Mouse (Mus musculus) limb, embryonic 11.5 days (tissue): ENCODE data around the gene Gm20532. TPM values are rescaled to one million over a fixed set of nuclear protein-coding genes. Genes with fewer than 3 reads are reported as not detected.

Source experiments
- ATAC-seq: fragments of 200-750 bp; cut with Nextera tagmentation; 2 replicates; pipeline ENCODE4 v1.8.0; 2017; ENCODE audit warnings: low read depth; ENCODE audit not compliant: insufficient number of reproducible peaks, low FRiP score, low TSS enrichment
- DNase-seq: peaks from one replicate; pipeline ENCODE4 v3.0.0-alpha.2; 2015; ENCODE audit warnings: low spot score
- H3K27ac ChIP-seq: fragments of 300-500 bp; sonication (generic); replicated peaks from 2 replicates; pipeline ENCODE4 v1.5.1; 2014; ENCODE audit warnings: low read depth, mild to moderate bottlenecking, low read length
- H3K27me3 ChIP-seq: fragments of 300-500 bp; sonication (generic); 2 replicates; pipeline ENCODE4 v1.6.1; 2014; ENCODE audit warnings: mild to moderate bottlenecking, low read length, mixed read lengths; ENCODE audit not compliant: control insufficient read depth, insufficient read depth
- H3K36me3 ChIP-seq: fragments of 300-500 bp; sonication (generic); 2 replicates; pipeline ENCODE4 v1.6.1; 2014; ENCODE audit warnings: mild to moderate bottlenecking, low read length, moderate library complexity, mixed read lengths; ENCODE audit not compliant: control insufficient read depth, insufficient read depth
- H3K4me1 ChIP-seq: fragments of 300-500 bp; sonication (generic); 2 replicates; pipeline ENCODE4 v1.6.1; 2014; ENCODE audit warnings: low read length, mixed read lengths; ENCODE audit not compliant: control insufficient read depth, insufficient read depth
- H3K4me2 ChIP-seq: fragments of 300-500 bp; sonication (generic); 2 replicates; pipeline ENCODE4 v1.6.1; 2014; ENCODE audit warnings: low read depth, mild to moderate bottlenecking, moderate library complexity; ENCODE audit not compliant: severe bottlenecking
- H3K4me3 ChIP-seq: fragments of 300-500 bp; sonication (generic); 2 replicates; pipeline ENCODE4 v1.5.1; 2014; ENCODE audit warnings: low read depth, low read length
- H3K9ac ChIP-seq: fragments of 300-500 bp; sonication (generic); 2 replicates; pipeline ENCODE4 v1.6.1; 2014; ENCODE audit warnings: mild to moderate bottlenecking, low read length
- H3K9me3 ChIP-seq: fragments of 300-500 bp; sonication (generic); 2 replicates; pipeline ENCODE4 v1.6.1; 2016; ENCODE audit warnings: low read length; ENCODE audit not compliant: control insufficient read depth
- WGBS: fragments of 180-500 bp; shearing (Covaris S2); extraction: QIAGEN DNeasy Blood & Tissue Kit; methylation state at CpG from one replicate; pipeline ENCODE4 v1.1.7; 2014; 5-methylcytosine and 5-hydroxymethylcytosine counted together
- polyA plus RNA-seq: library from polyadenylated mRNA; unstranded; fragments of >200 nt; fragmentation: Nextera tagmentation; extraction: Ambion mirVana; gene quantifications from 2 replicates; pipeline ENCODE4 v1.2.1, GENCODE M21; 2014

The Gm20532 gene
- polyA plus RNA-seq, 1 experiment from 2014 or later = not detected

DNA sequence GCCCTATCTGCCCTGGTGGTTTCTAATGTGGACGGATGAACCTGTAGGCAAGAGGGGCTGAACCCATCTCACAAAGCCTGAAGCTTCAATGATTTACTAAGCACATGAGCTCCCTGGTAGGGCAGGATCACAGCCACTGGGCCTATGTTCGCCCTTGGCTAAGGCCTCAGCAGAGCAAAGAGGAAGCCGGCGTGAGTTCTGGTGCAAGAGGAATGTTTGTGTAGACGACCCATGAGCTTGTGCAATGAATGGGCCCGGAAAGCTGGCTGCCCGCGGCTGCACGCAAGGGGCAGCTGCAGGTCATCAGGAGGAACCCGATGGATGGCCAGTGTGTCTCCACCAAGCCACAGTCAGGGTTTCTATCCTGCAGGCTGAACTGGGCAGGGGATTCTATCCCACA is 36.6 kb upstream of the Gm20532 start:
- H3K9ac ChIP-seq = no peak overlapping the region
- H3K9me3 ChIP-seq = no peaks in the 10 kb centered on the region
- DNase-seq (no peak), ATAC-seq (no peak)
- no peaks in the 10 kb centered on the region for H3K27me3 ChIP-seq
- no peaks in the 10 kb centered on the region for H3K36me3 ChIP-seq
- H3K4me1 ChIP-seq = peaks cover 4% of the 10 kb centered on the region
- no peak overlapping the region for H3K27ac ChIP-seq
- H3K4me3 ChIP-seq = no peak overlapping the region
- H3K4me2 ChIP-seq = no peak overlapping the region
- 86% methylated on average over 10 of the region's 10 CpGs for WGBS

DNA sequence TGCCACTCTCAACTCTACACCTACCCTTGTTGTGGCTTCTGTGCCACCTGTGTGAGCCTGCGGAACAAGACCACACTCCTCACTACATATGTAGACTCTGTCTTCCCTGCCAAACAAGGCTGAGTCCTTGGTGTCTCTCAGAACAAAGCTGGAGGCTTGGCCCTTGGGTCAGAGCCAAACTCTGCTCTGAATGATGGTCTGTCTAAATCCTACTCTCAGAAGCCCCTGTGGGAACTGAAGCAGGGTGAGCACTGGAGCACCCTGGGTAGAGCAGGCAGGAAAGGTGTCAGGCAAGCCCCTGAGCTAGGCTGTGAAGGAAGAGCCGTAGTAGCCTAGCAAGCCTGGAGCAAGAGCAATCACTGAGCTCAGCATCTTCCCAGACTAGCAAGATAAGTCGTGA is 36.2 kb upstream of the Gm20532 start:
- Histone ChIP-seq H3K9ac (no peak overlapping the region), H3K36me3 (no peaks in the 10 kb centered on the region), H3K4me3 (no peak overlapping the region), H3K27me3 (no peaks in the 10 kb centered on the region), H3K9me3 (no peaks in the 10 kb centered on the region), H3K4me1 (peaks cover 4% of the 10 kb centered on the region), H3K27ac (no peak overlapping the region), H3K4me2 (no peak overlapping the region)
- DNase-seq (no peak), ATAC-seq (no peak)
- WGBS = 62% methylated on average over 3 of the region's 3 CpGs

DNA sequence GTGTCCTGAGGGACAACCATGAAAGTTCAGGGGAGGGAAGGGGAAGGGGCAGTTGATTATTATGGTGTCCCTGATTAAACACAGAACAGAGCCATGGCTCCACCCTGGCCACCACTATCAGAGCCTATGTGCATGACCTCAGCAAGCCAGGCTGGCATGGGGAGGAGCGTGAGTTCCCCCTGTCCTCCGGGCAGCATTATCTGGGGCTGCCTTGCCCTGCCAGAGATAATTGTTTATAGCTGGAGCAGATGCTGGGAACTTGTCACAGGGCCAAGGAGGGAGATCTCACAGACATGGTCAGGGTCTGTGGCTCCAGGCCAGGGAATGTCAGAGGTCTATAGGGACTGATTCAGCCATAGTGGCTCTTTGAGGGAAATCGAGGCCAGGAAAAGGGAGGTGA is 35.7 kb upstream of the Gm20532 start:
- H3K4me2 ChIP-seq = no peak overlapping the region; the same call in 1 of the 2 replicates
- H3K36me3 ChIP-seq = no peaks in the 10 kb centered on the region
- no peak overlapping the region for H3K4me3 ChIP-seq
- H3K9me3 ChIP-seq = no peaks in the 10 kb centered on the region
- H3K27me3 ChIP-seq = no peaks in the 10 kb centered on the region
- H3K27ac ChIP-seq = no peak overlapping the region
- no peak overlapping the region for H3K9ac ChIP-seq
- WGBS = 80% methylated on average over 3 of the region's 3 CpGs
- no peak for DNase-seq
- ATAC-seq = no peak
- H3K4me1 ChIP-seq = peaks cover 4% of the 10 kb centered on the region

DNA sequence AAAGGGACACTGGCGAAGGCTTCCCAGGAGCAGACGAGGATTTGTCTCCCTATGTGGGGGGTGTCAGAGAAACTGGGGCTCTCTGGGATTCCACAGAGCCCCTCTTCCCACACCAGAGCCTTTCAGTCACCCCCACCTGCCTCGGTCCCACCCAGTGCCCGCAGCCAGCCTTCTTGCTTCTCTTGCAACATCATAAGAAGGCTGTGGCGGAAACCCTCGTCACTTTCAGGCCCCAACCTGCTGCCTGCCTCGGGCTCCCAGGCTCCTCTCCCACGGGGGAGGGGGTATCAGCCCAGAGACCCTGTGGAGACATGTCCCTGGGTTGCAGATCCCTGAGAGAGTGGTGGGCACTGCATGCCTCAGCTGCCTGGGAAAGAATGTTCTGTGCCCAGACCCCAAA is 35.0 kb upstream of the Gm20532 start:
- 68% methylated on average over 8 of the region's 8 CpGs for WGBS
- no peaks in the 10 kb centered on the region for H3K36me3 ChIP-seq
- peaks cover 4% of the 10 kb centered on the region for H3K4me1 ChIP-seq
- no peak overlapping the region for H3K4me2 ChIP-seq
- ATAC-seq = no peak
- H3K4me3 ChIP-seq = no peak overlapping the region
- no peaks in the 10 kb centered on the region for H3K9me3 ChIP-seq
- no peak overlapping the region for H3K27ac ChIP-seq
- no peak overlapping the region; the same call in 1 of the 2 replicates for H3K9ac ChIP-seq
- no peak for DNase-seq
- H3K27me3 ChIP-seq = no peaks in the 10 kb centered on the region

DNA sequence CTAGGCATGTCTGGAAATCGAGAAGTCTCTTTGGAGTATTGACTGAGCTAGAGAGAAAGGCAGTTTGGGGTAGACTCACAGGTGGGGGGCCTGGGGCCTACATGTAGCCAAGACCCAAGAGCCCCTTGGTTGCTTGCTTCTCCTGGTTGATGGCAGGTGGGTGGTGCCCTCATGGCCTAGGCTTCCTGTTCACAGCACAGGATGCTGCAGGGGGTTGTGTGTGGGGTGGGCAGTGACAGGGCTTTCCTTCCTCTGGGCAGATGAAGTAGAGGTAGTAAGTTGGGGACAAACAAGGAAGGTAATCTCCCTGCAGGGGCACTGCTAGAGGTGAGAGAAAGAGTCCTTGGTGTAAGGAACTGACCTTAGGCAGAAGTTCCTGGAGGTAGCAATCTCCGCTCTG is 34.4 kb upstream of the Gm20532 start:
- Histone ChIP-seq H3K4me1 (peaks cover 4% of the 10 kb centered on the region), H3K4me2 (no peak overlapping the region), H3K4me3 (no peak overlapping the region), H3K9me3 (no peaks in the 10 kb centered on the region), H3K27me3 (no peaks in the 10 kb centered on the region), H3K36me3 (no peaks in the 10 kb centered on the region), H3K9ac (no peak overlapping the region), H3K27ac (no peak overlapping the region)
- DNase-seq = no peak
- WGBS = 93% methylated on average over 2 of the region's 2 CpGs
- no peak for ATAC-seq

DNA sequence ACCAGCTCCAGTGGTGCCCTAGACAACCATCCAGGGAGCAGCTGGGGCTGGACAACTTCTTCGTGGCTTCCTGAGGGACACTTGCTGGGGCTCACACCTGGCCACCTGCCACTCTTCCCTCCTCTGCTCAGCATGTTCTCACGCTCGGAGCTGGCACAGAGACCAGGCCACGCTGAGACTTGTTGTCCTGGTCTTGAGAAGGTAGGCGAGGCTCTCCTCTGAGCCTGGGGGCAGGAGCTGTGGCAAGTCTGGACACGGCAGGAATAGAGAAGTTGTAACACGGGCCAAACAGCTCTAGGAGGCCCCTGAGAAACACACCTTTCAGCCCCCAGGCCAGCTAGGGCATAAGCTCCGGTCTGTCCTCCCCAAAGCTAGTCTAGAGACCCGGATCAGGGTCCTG is 32.5 kb upstream of the Gm20532 start:
- Histone ChIP-seq H3K9me3 (no peaks in the 10 kb centered on the region), H3K4me2 (no peak overlapping the region), H3K4me3 (no peak overlapping the region), H3K9ac (no peak overlapping the region), H3K27me3 (no peaks in the 10 kb centered on the region), H3K36me3 (no peaks in the 10 kb centered on the region), H3K27ac (no peak overlapping the region), H3K4me1 (no peaks in the 10 kb centered on the region)
- DNase-seq (no peak), ATAC-seq (no peak)
- WGBS = 70% methylated on average over 9 of the region's 9 CpGs

DNA sequence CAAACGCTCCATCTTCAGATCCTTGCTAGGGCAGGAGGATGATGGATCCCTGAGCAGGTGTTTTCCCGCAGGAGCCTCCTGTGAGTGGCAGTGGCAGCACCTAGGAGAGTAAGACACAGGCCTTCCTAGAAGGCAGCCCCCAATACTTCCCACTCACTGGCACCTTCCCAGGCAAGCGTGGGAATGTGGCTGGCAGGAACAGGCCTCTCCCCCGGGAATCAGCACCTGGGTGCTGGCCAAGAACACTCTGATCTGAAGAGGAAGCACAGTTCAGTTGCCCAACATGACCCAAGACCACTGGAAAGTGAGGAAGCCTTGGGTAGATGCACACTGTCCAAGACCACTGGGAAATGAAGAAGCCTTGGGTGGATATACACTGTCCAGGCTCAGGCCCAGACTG is 31.4 kb upstream of the Gm20532 start:
- no peak for DNase-seq
- no peak for ATAC-seq
- Histone ChIP-seq H3K9ac (no peak overlapping the region), H3K4me3 (no peak overlapping the region), H3K36me3 (no peaks in the 10 kb centered on the region), H3K9me3 (no peaks in the 10 kb centered on the region), H3K4me2 (no peak overlapping the region), H3K27ac (no peak overlapping the region), H3K4me1 (no peaks in the 10 kb centered on the region), H3K27me3 (no peaks in the 10 kb centered on the region)
- WGBS = 84% methylated on average over 4 of the region's 4 CpGs

DNA sequence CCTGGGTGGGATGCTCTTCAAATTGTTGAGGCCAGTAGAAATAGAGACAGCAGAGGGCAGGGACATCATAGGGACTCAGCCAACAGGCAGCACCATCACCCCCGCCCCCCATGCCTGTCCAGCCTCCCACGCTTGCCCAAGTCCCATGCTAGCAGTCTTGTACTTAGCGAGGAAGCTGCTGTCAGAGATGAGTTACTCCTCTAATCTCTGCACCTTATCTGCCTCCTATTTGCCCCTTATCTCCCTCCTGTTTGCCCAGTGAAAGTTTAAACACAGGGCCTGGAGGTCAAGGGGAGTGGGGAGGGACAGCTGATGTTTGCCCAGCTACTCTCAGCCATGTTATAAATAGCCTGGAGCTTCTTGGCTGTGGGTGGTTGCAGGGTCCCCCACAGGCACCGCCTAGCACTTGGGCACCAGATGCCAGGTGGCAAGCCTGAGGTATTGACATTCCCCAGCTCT is 29.9 kb upstream of the Gm20532 start:
- H3K36me3 ChIP-seq = no peaks in the 10 kb centered on the region
- no peak overlapping the region for H3K27ac ChIP-seq
- DNase-seq (no peak), ATAC-seq (no peak)
- no peaks in the 10 kb centered on the region for H3K27me3 ChIP-seq
- H3K4me1 ChIP-seq = 0 out of 2 replicates have a peak, but pooled peaks cover 3% of the 10 kb centered on the region
- WGBS = 38% methylated on average over 4 of the region's 4 CpGs
- H3K9me3 ChIP-seq = no peaks in the 10 kb centered on the region
- no peak overlapping the region for H3K9ac ChIP-seq
- no peak overlapping the region for H3K4me2 ChIP-seq
- H3K4me3 ChIP-seq = no peak overlapping the region

DNA sequence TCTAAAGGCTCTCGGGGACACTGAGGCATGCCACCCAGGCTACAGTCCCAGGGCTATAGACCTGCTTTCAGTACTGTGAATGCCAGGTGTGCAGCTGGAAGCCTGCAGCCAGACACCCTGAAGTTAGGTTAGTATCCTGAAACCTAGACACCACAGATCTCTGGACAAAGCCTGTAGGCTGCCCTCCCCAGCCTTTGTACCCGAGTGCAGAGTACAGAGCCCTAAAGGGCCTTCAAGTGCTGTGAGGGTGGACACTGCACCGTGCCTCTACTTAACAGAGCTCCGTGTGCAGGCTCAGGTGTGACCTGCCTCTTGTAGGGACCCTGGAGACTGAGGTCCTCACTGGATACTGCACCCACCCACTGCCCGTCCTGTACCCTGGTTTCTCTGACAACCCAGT is 25.9 kb upstream of the Gm20532 start:
- Histone ChIP-seq H3K9ac (no peak overlapping the region; the same call in 1 of the 2 replicates), H3K4me1 (0 out of 2 replicates have a peak, but pooled peaks cover 3% of the 10 kb centered on the region), H3K27me3 (no peaks in the 10 kb centered on the region), H3K9me3 (no peaks in the 10 kb centered on the region), H3K36me3 (no peaks in the 10 kb centered on the region), H3K27ac (no peak overlapping the region), H3K4me3 (no peak overlapping the region), H3K4me2 (no peak overlapping the region)
- no peak for DNase-seq
- no peak for ATAC-seq
- WGBS = 83% methylated on average over 5 of the region's 5 CpGs
